Comparison of ENCODE assay signal across 26 mouse cellular contexts in the genomic region with DNA sequence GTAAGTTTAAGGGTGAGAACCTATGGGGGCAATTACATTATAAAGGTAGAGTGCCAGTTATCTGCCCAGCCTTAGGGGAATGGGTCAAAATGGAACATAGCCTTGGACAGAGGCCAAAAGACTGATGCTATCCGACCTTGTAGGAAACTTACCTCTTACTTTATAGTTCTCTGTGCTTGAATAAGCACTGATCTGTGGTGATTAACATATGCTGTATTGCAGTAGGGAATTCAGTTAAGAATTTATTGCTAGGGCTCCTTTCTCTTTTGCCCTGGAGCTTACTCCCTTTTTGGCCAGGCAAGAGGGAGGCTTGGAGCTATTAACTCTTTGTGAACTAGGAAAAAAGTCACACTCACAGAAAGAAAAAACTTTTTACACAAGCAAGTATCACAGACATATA.
DNase-seq lines count a peak whose midpoint lies in the region.
"Had no signal": no experiment of that assay in that cellular context is flagged by ENCODE, and none has a peak within 500 bp of the region (broad histone marks: within the 10 kb centered on the region; RNA-seq: fewer than 3 reads in every experiment).

No protein-coding gene starts in this region.

- DNase-seq in kidney, adult 9 months = peak; percentile 16
- no peak for DNase-seq in kidney, adult 18-20 months
- peak; percentile 8 for DNase-seq in urinary bladder, postnatal 14 days (ENCODE audit: low spot score)
- no peak for DNase-seq in urinary bladder, adult 18-20 months (ENCODE audit: low spot score in 2 of 2)
- DNase-seq in kidney, postnatal 36 days = peak; percentile 1 to 5
- DNase-seq in embryonic facial prominence, embryonic 10.5 days (ENCODE audit: low spot score) = no peak
- DNase-seq: adrenal gland, postnatal 10 days; adrenal gland, postnatal 36 days; B cell, adult 2 months; cerebellum, adult 18-20 months; cerebellum, adult 9-10 months; cerebellum, postnatal 14 days; gastrocnemius, postnatal 25 days; heart, adult 18-20 months; heart, postnatal 14 days; heart, postnatal 4 days had no signal

- H3K4me3 ChIP-seq in embryonic facial prominence, embryonic 10.5 days = no peak overlapping the region
- H3K4me3 ChIP-seq: embryonic facial prominence, embryonic 12.5 days; embryonic facial prominence, embryonic 15.5 days; forebrain, embryonic 15.5 days; heart, embryonic 10.5 days; heart, embryonic 13.5 days had no signal

- H3K9me3 ChIP-seq in embryonic facial prominence, embryonic 10.5 days = no peaks in the 10 kb centered on the region
- H3K9me3 ChIP-seq: embryonic facial prominence, embryonic 12.5 days; embryonic facial prominence, embryonic 15.5 days; forebrain, embryonic 15.5 days; heart, embryonic 10.5 days; heart, embryonic 13.5 days had no signal

- H3K27me3 ChIP-seq in embryonic facial prominence, embryonic 10.5 days (replicated peaks; ENCODE audit: low read depth, poor library complexity, severe bottlenecking) = no peaks in the 10 kb centered on the region
- H3K27me3 ChIP-seq: CH12.LX; embryonic facial prominence, embryonic 12.5 days; embryonic facial prominence, embryonic 15.5 days; forebrain, embryonic 15.5 days; heart, embryonic 13.5 days; Patski had no signal

- H3K36me3 ChIP-seq in embryonic facial prominence, embryonic 10.5 days (replicated peaks) = no peaks in the 10 kb centered on the region
- H3K36me3 ChIP-seq: embryonic facial prominence, embryonic 12.5 days; embryonic facial prominence, embryonic 15.5 days; forebrain, embryonic 15.5 days; G1E; heart, embryonic 10.5 days; heart, embryonic 13.5 days had no signal

- no peak overlapping the region for H3K27ac ChIP-seq in embryonic facial prominence, embryonic 10.5 days (replicated peaks)
- H3K27ac ChIP-seq: embryonic facial prominence, embryonic 12.5 days; embryonic facial prominence, embryonic 15.5 days; forebrain, embryonic 15.5 days; heart, embryonic 10.5 days; heart, embryonic 13.5 days; hindbrain, embryonic 14.5 days; hindbrain, postnatal 0 days had no signal

- no peaks in the 10 kb centered on the region for H3K4me1 ChIP-seq in embryonic facial prominence, embryonic 10.5 days
- H3K4me1 ChIP-seq: embryonic facial prominence, embryonic 12.5 days; embryonic facial prominence, embryonic 15.5 days; forebrain, embryonic 15.5 days; heart, embryonic 10.5 days; heart, embryonic 13.5 days had no signal

- 79% methylated on average over 1 of the region's 1 CpGs for WGBS in embryonic facial prominence, embryonic 10.5 days

Comparison
In these comparisons a context has a peak if more than half of its experiments do, and no peak if none do; other contexts are left out.
1. DNase-seq: peak in kidney, adult 9 months (single experiment), urinary bladder, postnatal 14 days (single experiment) and kidney, postnatal 36 days (2 of 2); none in kidney, adult 18-20 months (single experiment), urinary bladder, adult 18-20 months (0 of 2) and embryonic facial prominence, embryonic 10.5 days (single experiment).